ENCODE assay signal across 8 mouse cellular contexts in genomic region chr19:56908472-56909270, GRCm38 (mm10). TPM values are rescaled to one million over a fixed set of nuclear protein-coding genes. Genes with fewer than 3 reads are reported as not detected.
DNase-seq lines count a peak whose midpoint lies in the region; ATAC-seq and TF ChIP-seq lines count a peak whose summit lies in the region.

No protein-coding gene starts in this region.

- H3K4me3 ChIP-seq in lung, adult 2 months (replicated peaks; ENCODE audit: extremely low read depth, low read depth, low read length), result no peak overlapping the region
- H3K4me3 ChIP-seq in bone marrow macrophage, adult 2 months (ENCODE audit: insufficient read depth, low read length), result no peak overlapping the region
- no peak overlapping the region for H3K4me3 ChIP-seq in layer of hippocampus, adult 2 months
- H3K4me3 ChIP-seq in midbrain, embryonic 10.5 days, result no peak overlapping the region
- no peak overlapping the region for H3K4me3 ChIP-seq in stomach, postnatal 0 days (ENCODE audit: low read depth, low read length)

- TF ChIP-seq EP300 in stomach, postnatal 0 days (optimal IDR thresholded peaks at IDR 0.05), result no peak

- TF ChIP-seq POLR2A in lung, adult 2 months (IDR thresholded peaks at IDR 0.05; ENCODE audit: borderline replicate concordance, extremely low read depth, low read depth, low read length), result no peak
- TF ChIP-seq POLR2A in bone marrow macrophage, adult 2 months (IDR thresholded peaks at IDR 0.05; ENCODE audit: borderline replicate concordance, low read depth, low read length), result no peak

- WGBS in lung, adult 2 months, result 69% methylated on average over 17 of the region's 17 CpGs
- WGBS in midbrain, embryonic 10.5 days, result 79% methylated on average over 17 of the region's 17 CpGs
- 71% methylated on average over 17 of the region's 17 CpGs for WGBS in stomach, postnatal 0 days

- no peak overlapping the region for H3K9ac ChIP-seq in stomach, postnatal 0 days (ENCODE audit: low read length)

- TF ChIP-seq CTCF in lung, adult 2 months (IDR thresholded peaks at IDR 0.05; ENCODE audit: insufficient read depth, low read length), result peak; percentile 82
- peak; percentile 58 for TF ChIP-seq CTCF in bone marrow macrophage, adult 2 months (IDR thresholded peaks at IDR 0.05; ENCODE audit: low read depth, low read length)
- TF ChIP-seq CTCF in layer of hippocampus, adult 2 months (conservative IDR thresholded peaks at IDR 0.05), result peak; percentile 87
- TF ChIP-seq CTCF in stomach, postnatal 0 days (IDR thresholded peaks at IDR 0.05; ENCODE audit: low read depth), result peak; percentile 97

- H3K4me2 ChIP-seq in stomach, postnatal 0 days (replicated peaks; ENCODE audit: low read depth), result no peak overlapping the region

- ATAC-seq in stomach, postnatal 0 days (ENCODE audit: low FRiP score, low TSS enrichment), result peak; percentile 45

- H3K27ac ChIP-seq in bone marrow macrophage, adult 2 months (ENCODE audit: insufficient read depth, low read depth, low read length), result no peak overlapping the region
- H3K27ac ChIP-seq in layer of hippocampus, adult 2 months, result no peak overlapping the region
- no peak overlapping the region for H3K27ac ChIP-seq in midbrain, embryonic 10.5 days (replicated peaks)
- no peak overlapping the region for H3K27ac ChIP-seq in stomach, postnatal 0 days (replicated peaks)

- no peaks in the 10 kb centered on the region for H3K9me3 ChIP-seq in midbrain, embryonic 10.5 days (replicated peaks)
- H3K9me3 ChIP-seq in stomach, postnatal 0 days (ENCODE audit: control insufficient read depth, low read length), result no peaks in the 10 kb centered on the region

- DNase-seq in lung, adult 2 months, result no peak
- DNase-seq in lung, postnatal 25 days (ENCODE audit: low spot score), result no peak
- DNase-seq in frontal cortex, postnatal 10 days (ENCODE audit: low spot score in 2 of 2), result peak; percentile 28 to 37
- DNase-seq in layer of hippocampus, adult 2 months (ENCODE audit: low spot score in 2 of 2), result peak; percentile 34 to 42
- peak; percentile 51 for DNase-seq in midbrain, embryonic 10.5 days (ENCODE audit: low spot score)
- DNase-seq in stomach, postnatal 0 days (ENCODE audit: low spot score), result peak; percentile 74
- no peak for DNase-seq in T-cell, adult 2 months (ENCODE audit: low spot score)

- H3K4me1 ChIP-seq in lung, adult 2 months (ENCODE audit: control insufficient read depth, insufficient read depth, low read length), result no peaks in the 10 kb centered on the region
- H3K4me1 ChIP-seq in bone marrow macrophage, adult 2 months (ENCODE audit: control insufficient read depth, insufficient read depth, low read length), result no peaks in the 10 kb centered on the region
- H3K4me1 ChIP-seq in midbrain, embryonic 10.5 days, result peaks cover 22% of the 10 kb centered on the region
- no peaks in the 10 kb centered on the region for H3K4me1 ChIP-seq in stomach, postnatal 0 days (replicated peaks; ENCODE audit: control insufficient read depth, insufficient read depth)

- H3K27me3 ChIP-seq in midbrain, embryonic 10.5 days (ENCODE audit: low read depth, poor library complexity, severe bottlenecking), result no peaks in the 10 kb centered on the region
- H3K27me3 ChIP-seq in stomach, postnatal 0 days (ENCODE audit: control insufficient read depth, insufficient read depth, low read length), result no peaks in the 10 kb centered on the region

- no peaks in the 10 kb centered on the region for H3K36me3 ChIP-seq in midbrain, embryonic 10.5 days
- H3K36me3 ChIP-seq in stomach, postnatal 0 days (ENCODE audit: control insufficient read depth, insufficient read depth, low read length), result no peaks in the 10 kb centered on the region

RNA-seq across cellular contexts. Expression of gene Vwa2, which starts 34.6 kb away (rescaled TPM):
- 0.12 and 0.22 TPM in 2 replicates for polyA plus RNA-seq in lung, adult 2 months (2012; rRNA removed)
- not detected in 2 replicates for polyA plus RNA-seq in bone marrow macrophage, adult 2 months (2012; ENCODE audit: insufficient read depth, insufficient read length, missing spikeins)
- total RNA-seq in layer of hippocampus, adult 2 months (2021), result not detected
- polyA plus RNA-seq in midbrain, embryonic 10.5 days (2016; fragmentation: Nextera tagmentation; extraction: Ambion mirVana), result 0.26 and 0.52 TPM in 2 replicates
- polyA plus RNA-seq in stomach, postnatal 0 days (2015; fragmentation: Nextera tagmentation; extraction: Ambion mirVana), result 0.99 and 1.0 TPM in 2 replicates

Comparison
In these comparisons a context has a peak if more than half of its experiments do, and no peak if none do; other contexts are left out.
1. DNase-seq: peak in frontal cortex, postnatal 10 days (2 of 2), layer of hippocampus, adult 2 months (2 of 2), midbrain, embryonic 10.5 days (single experiment) and stomach, postnatal 0 days (single experiment); none in lung, adult 2 months (single experiment), lung, postnatal 25 days (single experiment) and T-cell, adult 2 months (single experiment).
2. Peak in every context shown above with its lines, with median percentiles within 50 percentile points of each other: CTCF ChIP-seq.